Mouse (Mus musculus) T-helper 1 cell (primary cell): ENCODE results near the gene Gm9780.
"Not testable (repeated sequence)": the region's sequence is repeated elsewhere in the genome, so short reads cannot be mapped to it uniquely, and the experiment has no call there.

Experiments used
- in situ Hi-C: fragments of 300-600 bp; cut with MboI, MseI; formaldehyde crosslinking; loops from one replicate; pipeline ENCODE4 v1.15.1; 2025; ENCODE audit warnings: high pct_unique_total_duplicates

Gm9780 gene

GRCm38 (mm10) chr14:25978371-25979241 is 63.9 kb downstream of the Gm9780 start, which contains the start of gene Duxbl1:
Gene Duxbl1, plus strand, starts transcription at chr14:25978577.
- in situ Hi-C loops, result not testable (repeated sequence)
